Mouse (Mus musculus): ENCODE measurements around the gene Cfap99. TPM values are rescaled to one million over a fixed set of nuclear protein-coding genes. Genes with fewer than 3 reads are reported as not detected.

Gene Cfap99
- total and polyA plus RNA-seq, 3 experiments: not detected

GRCm38 (mm10) chr5:34269197-34269920, 19.0 kb upstream of the Cfap99 start:
- no peak for DNase-seq (ENCODE audit: low read depth, low spot score)
- TF ChIP-seq HCFC1 (IDR thresholded peaks at IDR 0.05; ENCODE audit: low read depth, low read length) (no peak), ZKSCAN1 (IDR thresholded peaks at IDR 0.05; ENCODE audit: low read depth, low read length) (no peak), USF1 (IDR thresholded peaks at IDR 0.05; ENCODE audit: low read depth, low read length) (no peak), SMC3 (IDR thresholded peaks at IDR 0.05; ENCODE audit: low read depth, low read length) (no peak), UBTF (IDR thresholded peaks at IDR 0.05; ENCODE audit: borderline replicate concordance, insufficient read depth, low read depth, low read length) (no peak), MYC (IDR thresholded peaks at IDR 0.05; ENCODE audit: low read depth, low read length) (no peak), ETS1 (IDR thresholded peaks at IDR 0.05; ENCODE audit: low read depth, low read length) (no peak), MAFK (IDR thresholded peaks at IDR 0.05; ENCODE audit: borderline replicate concordance, low read depth, low read length) (no peak), SIN3A (IDR thresholded peaks at IDR 0.05; ENCODE audit: low read length) (no peak), MAX (IDR thresholded peaks at IDR 0.05; ENCODE audit: low read length) (no peak), CHD1 (IDR thresholded peaks at IDR 0.05; ENCODE audit: low read depth, low read length) (no peak), MEF2A (IDR thresholded peaks at IDR 0.05; ENCODE audit: extremely low read depth, insufficient replicate concordance, low read depth, low read length, poor library complexity, severe bottlenecking) (no peak), KAT2A (conservative IDR thresholded peaks at IDR 0.05; ENCODE audit: low read depth, low read length) (no peak), POLR2AphosphoS2 (IDR thresholded peaks at IDR 0.05; ENCODE audit: low read length) (no peak)
- Histone ChIP-seq H3K4me3 (ENCODE audit: control insufficient read depth in 1 of 2, insufficient read depth in 1 of 2, low read depth in 2 of 2, low read length in 2 of 2) (no peak overlapping the region), H3K9ac (ENCODE audit: control insufficient read depth, low read depth, low read length, poor library complexity, severe bottlenecking) (no peak overlapping the region), H3K27me3 (ENCODE audit: control insufficient read depth in 1 of 2, insufficient read depth in 2 of 2, low read length in 2 of 2) (peaks cover 0 to 2% of the 10 kb centered on the region in 2 experiments; a peak in 3 of 4 replicates), H3K9me3 (replicated peaks; ENCODE audit: insufficient read depth, low read length) (no peaks in the 10 kb centered on the region), H3K4me1 (ENCODE audit: control insufficient read depth in 1 of 2, insufficient read depth in 2 of 2, low read length in 2 of 2) (peaks cover 0 to 10% of the 10 kb centered on the region in 2 experiments; a peak in 1 of 4 replicates), H3K36me3 (ENCODE audit: control insufficient read depth in 1 of 2, insufficient read depth in 2 of 2, low read length in 2 of 2) (no peaks in the 10 kb centered on the region), H3K79me2 (ENCODE audit: control insufficient read depth, insufficient read depth, low read length, poor library complexity) (no peaks in the 10 kb centered on the region), H3K27ac (ENCODE audit: control insufficient read depth, low read depth, low read length) (no peak overlapping the region)

GRCm38 (mm10) chr5:34269921-34270465, 18.4 kb upstream of the Cfap99 start:
- Histone ChIP-seq H3K4me3 (ENCODE audit: control insufficient read depth in 1 of 2, insufficient read depth in 1 of 2, low read depth in 2 of 2, low read length in 2 of 2) (no peak overlapping the region), H3K4me1 (ENCODE audit: control insufficient read depth in 1 of 2, insufficient read depth in 2 of 2, low read length in 2 of 2) (peaks cover 0 to 10% of the 10 kb centered on the region in 2 experiments; a peak in 1 of 4 replicates), H3K9me3 (replicated peaks; ENCODE audit: insufficient read depth, low read length) (no peaks in the 10 kb centered on the region), H3K79me2 (ENCODE audit: control insufficient read depth, insufficient read depth, low read length, poor library complexity) (no peaks in the 10 kb centered on the region), H3K9ac (ENCODE audit: control insufficient read depth, low read depth, low read length, poor library complexity, severe bottlenecking) (no peak overlapping the region), H3K27ac (ENCODE audit: control insufficient read depth, low read depth, low read length) (no peak overlapping the region), H3K36me3 (ENCODE audit: control insufficient read depth in 1 of 2, insufficient read depth in 2 of 2, low read length in 2 of 2) (no peaks in the 10 kb centered on the region), H3K27me3 (ENCODE audit: control insufficient read depth in 1 of 2, insufficient read depth in 2 of 2, low read length in 2 of 2) (peaks cover 0 to 2% of the 10 kb centered on the region in 2 experiments; a peak in 3 of 4 replicates)
- TF ChIP-seq HCFC1 (IDR thresholded peaks at IDR 0.05; ENCODE audit: low read depth, low read length) (no peak), SIN3A (IDR thresholded peaks at IDR 0.05; ENCODE audit: low read length) (peak; percentile 49; the same call in 1 of the 2 replicates), POLR2AphosphoS5 (IDR thresholded peaks at IDR 0.05; ENCODE audit: borderline replicate concordance, low read depth, low read length) (no peak), ETS1 (IDR thresholded peaks at IDR 0.05; ENCODE audit: low read depth, low read length) (0 out of 2 replicates have a peak, but pooled peaks have one; percentile 17), ELF1 (IDR thresholded peaks at IDR 0.05; ENCODE audit: low read depth, low read length) (no peak), EP300 (IDR thresholded peaks at IDR 0.05; ENCODE audit: low read depth in 1 of 2, low read length in 2 of 2) (peak in 1 of 2 experiments; percentile 41; a peak in 1 of 4 replicates), KAT2A (conservative IDR thresholded peaks at IDR 0.05; ENCODE audit: low read depth, low read length) (no peak), POLR2A (IDR thresholded peaks at IDR 0.05; ENCODE audit: control insufficient read depth in 1 of 2, insufficient read depth in 1 of 2, low read depth in 1 of 2, low read length in 2 of 2, poor library complexity in 1 of 2) (0 out of 4 replicates have a peak, but pooled peaks of 1 of the 2 experiments have one; percentile 15), MAZ (IDR thresholded peaks at IDR 0.05; ENCODE audit: low read depth, low read length) (no peak), RCOR1 (IDR thresholded peaks at IDR 0.05; ENCODE audit: low read depth, low read length) (0 out of 2 replicates have a peak, but pooled peaks have one; percentile 13), GATA1 (IDR thresholded peaks at IDR 0.05; ENCODE audit: low read depth, low read length) (peak; percentile 46; the same call in 1 of the 2 replicates)
- peak; percentile 67 for DNase-seq (ENCODE audit: low read depth, low spot score)
